Mouse (Mus musculus): ENCODE data around the gene Kif21a.

- TF ChIP-seq CTCF (IDR thresholded peaks at IDR 0.05; ENCODE audit: extremely low read depth, insufficient read length, insufficient replicate concordance, low read depth, low read length) (no peak), POLR2A (IDR thresholded peaks at IDR 0.05; ENCODE audit: low read depth, low read length) (no peak)
Observed at GRCm38 (mm10) chr15:91056176-91056865, 6.6 kb upstream of the Kif21a start.
